In the genomic region with DNA sequence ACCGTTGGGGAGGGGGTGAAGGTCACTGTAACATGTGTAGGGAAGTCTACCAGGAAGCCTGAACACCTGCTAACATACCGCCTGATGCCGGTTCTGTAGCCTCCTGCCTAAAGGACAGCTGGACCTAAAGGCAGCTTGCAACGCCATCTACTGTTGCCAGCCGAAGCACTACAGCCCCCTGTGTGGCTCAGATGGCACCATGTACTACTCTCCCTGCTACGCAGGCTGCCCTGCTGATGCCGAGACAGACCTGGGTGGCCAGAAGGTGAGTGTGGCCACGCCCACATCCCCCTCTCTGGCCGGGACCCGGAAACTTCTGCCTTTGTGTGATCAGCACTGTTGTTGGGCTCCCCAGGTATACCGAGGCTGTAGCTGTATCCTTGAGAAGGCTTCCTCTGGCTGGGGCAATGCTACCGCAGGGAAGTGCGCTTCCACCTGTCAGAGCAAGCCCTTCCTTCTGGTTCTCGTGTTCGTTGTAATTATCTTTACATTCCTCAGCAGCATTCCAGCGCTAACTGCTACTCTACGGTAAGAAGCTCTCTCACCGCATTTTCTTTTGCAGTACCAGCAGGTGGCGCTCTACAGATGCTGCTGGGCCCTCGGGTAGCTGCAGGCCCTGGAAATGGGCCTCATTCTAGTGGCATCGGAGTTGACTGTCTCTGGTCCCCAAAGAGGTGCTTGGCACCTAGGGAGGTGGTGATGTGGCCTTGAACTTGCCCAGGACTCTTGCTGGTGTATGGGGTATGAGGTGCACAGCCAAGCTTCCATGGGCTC, we compare ENCODE assay signal across 9 mouse cellular contexts. TPM values are rescaled to one million over a fixed set of nuclear protein-coding genes. Genes with fewer than 3 reads are reported as not detected.
DNase-seq lines count a peak whose midpoint lies in the region; ATAC-seq and TF ChIP-seq lines count a peak whose summit lies in the region.
"Had no signal": no experiment of that assay in that cellular context is flagged by ENCODE, and none has a peak within 500 bp of the region (broad histone marks: within the 10 kb centered on the region; RNA-seq: fewer than 3 reads in every experiment).

No protein-coding gene starts in this region.

- 4% methylated on average over 21 of the region's 21 CpGs for WGBS in embryonic facial prominence, embryonic 11.5 days
- WGBS in hindbrain, embryonic 13.5 days: 5% methylated on average over 21 of the region's 21 CpGs
- WGBS in liver, embryonic 16.5 days (ENCODE audit: insufficient replicate concordance): 20% methylated on average over 21 of the region's 21 CpGs

- peak; percentile 54 for ATAC-seq in embryonic facial prominence, embryonic 11.5 days (replicated peaks; ENCODE audit: insufficient number of reproducible peaks, low FRiP score, low TSS enrichment, low read depth)
- peak; percentile 19; the same call in 1 of the 2 replicates for ATAC-seq in hindbrain, embryonic 13.5 days (ENCODE audit: low FRiP score)
- ATAC-seq in liver, embryonic 16.5 days (ENCODE audit: low read depth): 0 out of 2 replicates have a peak, but pooled peaks have one; percentile 13

- no peak overlapping the region for H3K27ac ChIP-seq in left cerebral cortex, adult 2 months
- H3K27ac ChIP-seq in embryonic facial prominence, embryonic 11.5 days (replicated peaks; ENCODE audit: low read depth, low read length): no peak overlapping the region
- no peak overlapping the region for H3K27ac ChIP-seq in hindbrain, embryonic 13.5 days
- H3K27ac ChIP-seq in liver, embryonic 16.5 days (ENCODE audit: low read length): no peak overlapping the region

- DNase-seq in left cerebral cortex, adult 2 months (ENCODE audit: extremely low spot score in 1 of 2, low spot score in 2 of 2): peak in 1 of 2 experiments; percentile 39
- no peak for DNase-seq in left cerebral cortex, adult 9 months (ENCODE audit: low spot score in 2 of 2)
- peak; percentile 83 for DNase-seq in R1 (ENCODE audit: low read depth, low spot score)
- peak; percentile 63 for DNase-seq in embryonic facial prominence, embryonic 11.5 days (ENCODE audit: low spot score)
- DNase-seq in retina, postnatal 1 day: peak; percentile 69
- DNase-seq in urinary bladder, adult 2 months (ENCODE audit: low spot score): no peak

- H3K27me3 ChIP-seq in embryonic facial prominence, embryonic 11.5 days (ENCODE audit: control insufficient read depth, insufficient read depth, low read length): no peaks in the 10 kb centered on the region
- peaks cover 24% of the 10 kb centered on the region for H3K27me3 ChIP-seq in hindbrain, embryonic 13.5 days
- no peaks in the 10 kb centered on the region for H3K27me3 ChIP-seq in liver, embryonic 16.5 days (ENCODE audit: control insufficient read depth, insufficient read depth, low read depth, low read length)

- H3K4me1 ChIP-seq in embryonic facial prominence, embryonic 11.5 days (ENCODE audit: control insufficient read depth, insufficient read depth, low read length): no peaks in the 10 kb centered on the region
- peaks cover 7% of the 10 kb centered on the region; the same call in 1 of the 2 replicates for H3K4me1 ChIP-seq in hindbrain, embryonic 13.5 days (replicated peaks)
- H3K4me1 ChIP-seq in liver, embryonic 16.5 days (ENCODE audit: control insufficient read depth, low read depth, low read length): no peaks in the 10 kb centered on the region

- TF ChIP-seq CTCF in left cerebral cortex, adult 2 months (IDR thresholded peaks at IDR 0.05): peak; percentile 55

- H3K4me3 ChIP-seq in left cerebral cortex, adult 2 months: no peak overlapping the region
- no peak overlapping the region for H3K4me3 ChIP-seq in embryonic facial prominence, embryonic 11.5 days (ENCODE audit: low read depth, low read length)
- H3K4me3 ChIP-seq in hindbrain, embryonic 13.5 days: no peak overlapping the region
- H3K4me3 ChIP-seq in liver, embryonic 16.5 days (ENCODE audit: low read depth, low read length): no peak overlapping the region

- no peaks in the 10 kb centered on the region for H3K36me3 ChIP-seq in embryonic facial prominence, embryonic 11.5 days (replicated peaks; ENCODE audit: control insufficient read depth, insufficient read depth, low read depth, low read length)
- no peaks in the 10 kb centered on the region for H3K36me3 ChIP-seq in hindbrain, embryonic 13.5 days
- H3K36me3 ChIP-seq in liver, embryonic 16.5 days (ENCODE audit: control insufficient read depth, insufficient read depth): no peaks in the 10 kb centered on the region

- H3K9ac ChIP-seq in embryonic facial prominence, embryonic 11.5 days (replicated peaks; ENCODE audit: low read length): no peak overlapping the region
- 0 out of 2 replicates have a peak overlapping the region, but pooled peaks have one; percentile 24 for H3K9ac ChIP-seq in hindbrain, embryonic 13.5 days
- no peak overlapping the region for H3K9ac ChIP-seq in liver, embryonic 16.5 days (ENCODE audit: low read depth, low read length)

- H3K4me2 ChIP-seq in embryonic facial prominence, embryonic 11.5 days (ENCODE audit: low read depth, low read length): no peak overlapping the region
- no peak overlapping the region for H3K4me2 ChIP-seq in hindbrain, embryonic 13.5 days
- no peak overlapping the region for H3K4me2 ChIP-seq in liver, embryonic 16.5 days (ENCODE audit: low read depth, low read length)

- intact Hi-C loops in left cerebral cortex, adult 2 months (cut with DNase I): loop anchor here (1.0 to 10.0 kb wide), 5 partner anchors 81 to 305 kb away; a partner anchor contains a TSS

- H3K9me3 ChIP-seq in embryonic facial prominence, embryonic 11.5 days (replicated peaks; ENCODE audit: control insufficient read depth, low read length): no peaks in the 10 kb centered on the region
- no peaks in the 10 kb centered on the region for H3K9me3 ChIP-seq in hindbrain, embryonic 13.5 days
- H3K9me3 ChIP-seq in liver, embryonic 16.5 days (replicated peaks; ENCODE audit: control insufficient read depth, low read length): no peaks in the 10 kb centered on the region

RNA-seq across cellular contexts. Expression of a gene that starts 16.4 kb away (rescaled TPM):
- 1 to 10 TPM; 2.6 to 3.1 TPM for total RNA-seq in left cerebral cortex, adult 2 months (2021)
- polyA plus RNA-seq in embryonic facial prominence, embryonic 11.5 days (2014; fragmentation: Nextera tagmentation; extraction: Ambion mirVana): 1.7 and 2.3 TPM in 2 replicates
- polyA plus RNA-seq in hindbrain, embryonic 13.5 days (2015; fragmentation: Nextera tagmentation; extraction: Ambion mirVana): 1.9 and 2.2 TPM in 2 replicates
- 0.84 and 0.86 TPM in 2 replicates for polyA plus RNA-seq in liver, embryonic 16.5 days (2015; fragmentation: Nextera tagmentation; extraction: Ambion mirVana)
- 1.6 and 3.3 TPM in 2 replicates for polyA plus RNA-seq in urinary bladder, adult 2 months (2012; rRNA removed)

RNA-seq across cellular contexts. Expression of a gene that starts 27.3 kb away (rescaled TPM):
- 1 to 10 TPM; 6.0 to 7.9 TPM for total RNA-seq in left cerebral cortex, adult 2 months (2021)
- polyA plus RNA-seq in embryonic facial prominence, embryonic 11.5 days (2014; fragmentation: Nextera tagmentation; extraction: Ambion mirVana): 0.25 and 0.27 TPM in 2 replicates
- polyA plus RNA-seq in hindbrain, embryonic 13.5 days (2015; fragmentation: Nextera tagmentation; extraction: Ambion mirVana): 0.82 and 1.2 TPM in 2 replicates
- polyA plus RNA-seq in liver, embryonic 16.5 days (2015; fragmentation: Nextera tagmentation; extraction: Ambion mirVana): 0.02 TPM in 1 of 2 replicates, not detected in the other
- polyA plus RNA-seq in urinary bladder, adult 2 months (2012; rRNA removed): 0.07 and 0.12 TPM in 2 replicates
- total RNA-seq: heart, adult 18-20 months had no signal

Comparison
In these comparisons a context has a peak if more than half of its experiments do, and no peak if none do; other contexts are left out.
1. DNase-seq: peak in R1 (single experiment), embryonic facial prominence, embryonic 11.5 days (single experiment) and retina, postnatal 1 day (single experiment); none in left cerebral cortex, adult 9 months (0 of 2) and urinary bladder, adult 2 months (single experiment).
2. Peak in every context shown above with its lines, with median percentiles within 50 percentile points of each other: ATAC-seq.